Mouse (Mus musculus) stomach, embryonic 14.5 days (tissue): ENCODE data around the gene Mfsd9. TPM values are rescaled to one million over a fixed set of nuclear protein-coding genes. Genes with fewer than 3 reads are reported as not detected.

Source experiments
- ATAC-seq: fragments of 200-750 bp; cut with Nextera tagmentation; 2 replicates; pipeline ENCODE4 v1.8.0; 2017; ENCODE audit warnings: low read depth, moderate TSS enrichment; ENCODE audit not compliant: insufficient number of reproducible peaks, insufficient read depth, low FRiP score
- H3K27ac ChIP-seq: fragments of 300-500 bp; sonication (generic); 2 replicates; pipeline ENCODE4 v1.5.1; 2014; ENCODE audit warnings: mild to moderate bottlenecking, low read length, moderate library complexity, mixed read lengths
- H3K27me3 ChIP-seq: fragments of 300-500 bp; sonication (generic); 2 replicates; pipeline ENCODE4 v1.6.1; 2014; ENCODE audit warnings: low read length, control low read depth, mixed read lengths; ENCODE audit not compliant: control insufficient read depth, insufficient read depth
- H3K36me3 ChIP-seq: fragments of 300-500 bp; sonication (generic); 2 replicates; pipeline ENCODE4 v1.6.1; 2014; ENCODE audit warnings: mild to moderate bottlenecking, control low read depth, low read length, moderate library complexity, mixed read lengths; ENCODE audit not compliant: control insufficient read depth, insufficient read depth
- H3K4me1 ChIP-seq: fragments of 300-500 bp; sonication (generic); 2 replicates; pipeline ENCODE4 v1.6.1; 2014; ENCODE audit warnings: low read length, control low read depth, mixed read lengths; ENCODE audit not compliant: control insufficient read depth, insufficient read depth
- H3K4me2 ChIP-seq: fragments of 300-500 bp; sonication (generic); replicated peaks from 2 replicates; pipeline ENCODE4 v1.6.1; 2014; ENCODE audit warnings: low read depth, low read length, control low read depth
- H3K4me3 ChIP-seq: fragments of 300-500 bp; sonication (generic); 2 replicates; pipeline ENCODE4 v1.5.1; 2014; ENCODE audit warnings: low read depth, low read length, control low read depth
- H3K9ac ChIP-seq: fragments of 300-500 bp; sonication (generic); replicated peaks from 2 replicates; pipeline ENCODE4 v1.6.1; 2014; ENCODE audit warnings: low read depth, mild to moderate bottlenecking, control low read depth, low read length, moderate library complexity, mixed read lengths
- H3K9me3 ChIP-seq: fragments of 300-500 bp; sonication (generic); 2 replicates; pipeline ENCODE4 v1.6.1; 2016; ENCODE audit warnings: low read depth, low read length, control low read depth; ENCODE audit not compliant: control insufficient read depth
- WGBS: fragments of 180-500 bp; shearing (Covaris S2); extraction: QIAGEN DNeasy Blood & Tissue Kit; methylation state at CpG from one replicate; pipeline ENCODE4 v1.1.7; 2014; 5-methylcytosine and 5-hydroxymethylcytosine counted together
- polyA plus RNA-seq: library from polyadenylated mRNA; unstranded; fragments of >200 nt; fragmentation: Nextera tagmentation; extraction: Ambion mirVana; gene quantifications from 2 replicates; pipeline ENCODE4 v1.2.1, GENCODE M21; 2014

The Mfsd9 gene
- polyA plus RNA-seq, 1 experiment from 2014 or later: 4.6 TPM

GRCm38 (mm10) chr1:40815071-40815845 is 24.8 kb upstream of the Mfsd9 start:
- Histone ChIP-seq H3K27ac (no peak overlapping the region), H3K27me3 (no peaks in the 10 kb centered on the region), H3K36me3 (no peaks in the 10 kb centered on the region), H3K4me3 (no peak overlapping the region), H3K9ac (no peak overlapping the region), H3K4me2 (no peak overlapping the region), H3K9me3 (no peaks in the 10 kb centered on the region), H3K4me1 (no peaks in the 10 kb centered on the region)
- WGBS: 63% methylated on average over 16 of the region's 16 CpGs
- no peak for ATAC-seq

- no peak overlapping the region for H3K4me3 ChIP-seq
- H3K4me1 ChIP-seq: no peaks in the 10 kb centered on the region
- H3K4me2 ChIP-seq: no peak overlapping the region
- H3K27me3 ChIP-seq: no peaks in the 10 kb centered on the region
- H3K9me3 ChIP-seq: no peaks in the 10 kb centered on the region
- no peak overlapping the region for H3K9ac ChIP-seq
- 76% methylated on average over 3 of the region's 3 CpGs for WGBS
- no peak for ATAC-seq
- no peak overlapping the region for H3K27ac ChIP-seq
- no peaks in the 10 kb centered on the region for H3K36me3 ChIP-seq
These were observed 18.2 kb upstream of the Mfsd9 start for GRCm38 (mm10) chr1:40808643-40809042.

GRCm38 (mm10) chr1:40805891-40806290 is 15.4 kb upstream of the Mfsd9 start:
- no peak overlapping the region for H3K27ac ChIP-seq
- H3K4me2 ChIP-seq: no peak overlapping the region
- no peak overlapping the region for H3K4me3 ChIP-seq
- ATAC-seq: no peak
- H3K4me1 ChIP-seq: no peaks in the 10 kb centered on the region
- no peaks in the 10 kb centered on the region for H3K36me3 ChIP-seq
- 85% methylated on average over 11 of the region's 11 CpGs for WGBS
- no peaks in the 10 kb centered on the region for H3K9me3 ChIP-seq
- H3K9ac ChIP-seq: no peak overlapping the region
- H3K27me3 ChIP-seq: no peaks in the 10 kb centered on the region

GRCm38 (mm10) chr1:40805351-40805750 is 14.9 kb upstream of the Mfsd9 start, which contains the start of gene Tmem182:
Gene Tmem182, plus strand, starts transcription at chr1:40805601.
- H3K4me3 ChIP-seq: no peak within 1 kb of the TSS
- H3K4me1 ChIP-seq: no peaks in the 10 kb centered on the region
- no peak within 1 kb of the TSS for H3K27ac ChIP-seq
- H3K9ac ChIP-seq: no peak within 1 kb of the TSS
- WGBS: 76% methylated on average over 9 of the region's 9 CpGs
- no peak for ATAC-seq
- no peaks in the 10 kb centered on the region for H3K36me3 ChIP-seq
- H3K4me2 ChIP-seq: no peak within 1 kb of the TSS
- no peaks in the 10 kb centered on the region for H3K9me3 ChIP-seq
- no peaks in the 10 kb centered on the region for H3K27me3 ChIP-seq

- 85% methylated on average over 12 of the region's 12 CpGs for WGBS
- no peak overlapping the region for H3K4me3 ChIP-seq
- ATAC-seq: no peak
- H3K9me3 ChIP-seq: no peaks in the 10 kb centered on the region
- H3K27me3 ChIP-seq: no peaks in the 10 kb centered on the region
- no peaks in the 10 kb centered on the region for H3K36me3 ChIP-seq
- H3K9ac ChIP-seq: no peak overlapping the region
- no peak overlapping the region for H3K4me2 ChIP-seq
- H3K4me1 ChIP-seq: no peaks in the 10 kb centered on the region
- no peak overlapping the region for H3K27ac ChIP-seq
These were observed 13.6 kb upstream of the Mfsd9 start for GRCm38 (mm10) chr1:40804118-40804517.

GRCm38 (mm10) chr1:40802759-40803158 is 12.3 kb upstream of the Mfsd9 start:
- no peaks in the 10 kb centered on the region for H3K4me1 ChIP-seq
- no peak for ATAC-seq
- 24% methylated on average over 3 of the region's 3 CpGs for WGBS
- no peak overlapping the region for H3K4me2 ChIP-seq
- no peaks in the 10 kb centered on the region for H3K27me3 ChIP-seq
- no peaks in the 10 kb centered on the region for H3K9me3 ChIP-seq
- no peaks in the 10 kb centered on the region for H3K36me3 ChIP-seq
- H3K4me3 ChIP-seq: no peak overlapping the region
- H3K27ac ChIP-seq: no peak overlapping the region
- no peak overlapping the region for H3K9ac ChIP-seq

GRCm38 (mm10) chr1:40800908-40801307 is 10.4 kb upstream of the Mfsd9 start:
- WGBS: 88% methylated on average over 5 of the region's 5 CpGs
- no peaks in the 10 kb centered on the region for H3K4me1 ChIP-seq
- H3K4me2 ChIP-seq: no peak overlapping the region
- no peak overlapping the region for H3K9ac ChIP-seq
- no peaks in the 10 kb centered on the region for H3K9me3 ChIP-seq
- H3K36me3 ChIP-seq: no peaks in the 10 kb centered on the region
- H3K27me3 ChIP-seq: no peaks in the 10 kb centered on the region
- ATAC-seq: no peak
- no peak overlapping the region for H3K27ac ChIP-seq
- H3K4me3 ChIP-seq: no peak overlapping the region

GRCm38 (mm10) chr1:40799121-40799520 is 8.6 kb upstream of the Mfsd9 start:
- Histone ChIP-seq H3K9me3 (no peaks in the 10 kb centered on the region), H3K27ac (no peak overlapping the region), H3K4me1 (no peaks in the 10 kb centered on the region), H3K27me3 (no peaks in the 10 kb centered on the region), H3K9ac (no peak overlapping the region), H3K4me2 (no peak overlapping the region), H3K4me3 (no peak overlapping the region), H3K36me3 (no peaks in the 10 kb centered on the region)
- no peak for ATAC-seq
- 87% methylated on average over 8 of the region's 8 CpGs for WGBS

- Histone ChIP-seq H3K4me2 (no peak overlapping the region), H3K27ac (no peak overlapping the region), H3K4me3 (no peak overlapping the region), H3K4me1 (no peaks in the 10 kb centered on the region), H3K9me3 (no peaks in the 10 kb centered on the region), H3K9ac (no peak overlapping the region), H3K36me3 (no peaks in the 10 kb centered on the region), H3K27me3 (no peaks in the 10 kb centered on the region)
- 15% methylated on average over 5 of the region's 5 CpGs for WGBS
- no peak for ATAC-seq
These were observed 6.9 kb upstream of the Mfsd9 start for GRCm38 (mm10) chr1:40797348-40797747.
